Mouse (Mus musculus) olfactory bulb, adult 2 months (tissue): Measurements from ENCODE around the gene Ogt.

ENCODE experiments used
- CTCF ChIP-seq: fragments of 200-500 bp; IDR thresholded peaks from 2 replicates; pipeline ENCODE4 v1.5.1; 2012; ENCODE audit warnings: low read depth, mild to moderate bottlenecking, low read length, moderate library complexity; ENCODE audit not compliant: insufficient read depth
- POLR2A ChIP-seq: fragments of 200-500 bp; IDR thresholded peaks from 2 replicates; pipeline ENCODE4 v1.6.1; 2012; ENCODE audit warnings: mild to moderate bottlenecking, low read depth, low read length, moderate library complexity; ENCODE audit not compliant: insufficient read depth

- TF ChIP-seq CTCF (no peak), POLR2A (no peak)
Measured at GRCm38 (mm10) chrX:101620317-101620716, 19.5 kb upstream of the Ogt start.
